Mouse (Mus musculus) splenic B cell, adult 2 months (primary cell): ENCODE data around the gene Olfr1493-ps1.

ENCODE experiments used
- DNase-seq: peaks from one replicate; pipeline ENCODE4 v3.0.0-alpha.2; 2011; ENCODE audit warnings: low read depth, low spot score
- H3K27me3 ChIP-seq: 2 replicates; pipeline ENCODE4 v1.6.1; 2012; ENCODE audit warnings: mild to moderate bottlenecking, low read length, moderate library complexity, mixed read lengths; ENCODE audit not compliant: control insufficient read depth, poor library complexity, insufficient read depth, severe bottlenecking
- H3K36me3 ChIP-seq: 2 replicates; pipeline ENCODE4 v1.6.1; 2012; ENCODE audit warnings: mild to moderate bottlenecking, low read length, moderate library complexity, mixed read lengths; ENCODE audit not compliant: control insufficient read depth, poor library complexity, insufficient read depth, severe bottlenecking

The Olfr1493-ps1 gene

DNA sequence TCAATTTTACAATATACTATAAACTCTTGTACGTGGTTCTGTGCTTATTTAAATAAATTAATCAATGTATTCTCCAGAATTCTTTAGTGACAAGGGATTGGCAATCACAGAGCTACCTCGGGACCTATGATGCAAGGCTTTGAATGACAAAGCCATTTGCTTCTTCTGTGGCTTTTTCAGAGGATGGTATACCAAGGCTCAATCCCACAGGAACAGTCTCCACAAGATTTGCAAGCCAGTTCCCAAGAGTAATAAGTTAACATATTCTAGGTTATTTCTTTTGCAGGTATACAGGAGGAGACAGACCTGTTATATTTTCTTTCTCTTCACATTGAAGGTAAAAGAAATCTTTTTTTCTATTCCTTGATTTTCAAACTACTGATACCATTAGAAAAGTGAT lies at the start of gene Olfr1493-ps1:
TSS of gene Olfr1493-ps1 (plus strand) at position 301 of the 400 bp plus-strand sequence.
- no peaks in the 10 kb centered on the region for H3K36me3 ChIP-seq
- no peaks in the 10 kb centered on the region for H3K27me3 ChIP-seq
- DNase-seq = no peak

GRCm38 (mm10) chr19:13696968-13697367 lies 26.1 kb upstream of the Olfr1493-ps1 start, which contains the start of gene Olfr1491:
Gene Olfr1491, plus strand, starts transcription at chr19:13697268.
- DNase-seq = no peak
- Histone ChIP-seq H3K27me3 (no peaks in the 10 kb centered on the region), H3K36me3 (no peaks in the 10 kb centered on the region)

DNA sequence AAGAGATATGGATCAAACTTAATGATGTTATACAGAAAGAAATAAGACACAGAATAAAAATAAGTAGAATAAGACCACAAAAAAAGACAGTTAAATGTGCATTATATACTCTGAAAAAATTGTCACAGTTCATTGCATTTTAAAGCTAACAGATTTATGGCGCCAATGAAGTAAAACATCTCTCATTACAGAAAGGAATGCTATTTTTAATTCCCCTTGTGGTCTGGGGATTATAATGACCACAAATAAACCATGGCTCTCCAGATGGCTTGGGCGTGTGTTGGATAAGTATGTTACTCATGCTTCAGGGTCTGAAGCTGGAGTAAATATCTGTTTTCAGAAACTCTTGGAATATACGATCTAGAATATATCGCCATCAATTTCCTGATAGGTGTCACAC lies 16.4 kb downstream of the Olfr1493-ps1 start, which contains the start of gene Olfr1494:
TSS of gene Olfr1494 (plus strand) at position 301 of the 400 bp plus-strand sequence.
- no peak for DNase-seq
- no peaks in the 10 kb centered on the region for H3K27me3 ChIP-seq
- H3K36me3 ChIP-seq = no peaks in the 10 kb centered on the region

DNA sequence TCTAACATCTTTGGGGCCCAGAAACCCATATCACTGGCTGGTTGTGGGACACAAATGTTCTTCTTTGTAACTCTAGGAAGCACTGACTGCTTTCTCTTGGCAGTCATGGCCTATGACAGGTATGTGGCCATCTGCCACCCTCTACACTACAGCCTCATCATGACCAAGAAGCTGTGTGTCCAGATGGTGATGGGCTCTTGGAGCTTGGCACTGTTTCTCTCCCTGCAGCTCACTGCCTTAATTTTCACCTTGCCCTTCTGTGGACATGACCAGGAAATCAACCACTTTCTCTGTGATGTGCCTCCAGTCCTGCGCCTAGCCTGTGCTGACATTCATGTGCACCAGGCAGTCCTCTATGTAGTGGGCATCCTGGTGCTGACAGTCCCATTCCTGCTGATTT lies 26.3 kb downstream of the Olfr1493-ps1 start:
- Histone ChIP-seq H3K27me3 (no peaks in the 10 kb centered on the region), H3K36me3 (no peaks in the 10 kb centered on the region)
- no peak for DNase-seq

GRCm38 (mm10) chr19:13764306-13764705 lies 41.2 kb downstream of the Olfr1493-ps1 start, which contains the start of gene Olfr1495:
Gene Olfr1495, plus strand, starts transcription at chr19:13764606.
- DNase-seq = no peak
- Histone ChIP-seq H3K27me3 (no peaks in the 10 kb centered on the region), H3K36me3 (no peaks in the 10 kb centered on the region)

DNA sequence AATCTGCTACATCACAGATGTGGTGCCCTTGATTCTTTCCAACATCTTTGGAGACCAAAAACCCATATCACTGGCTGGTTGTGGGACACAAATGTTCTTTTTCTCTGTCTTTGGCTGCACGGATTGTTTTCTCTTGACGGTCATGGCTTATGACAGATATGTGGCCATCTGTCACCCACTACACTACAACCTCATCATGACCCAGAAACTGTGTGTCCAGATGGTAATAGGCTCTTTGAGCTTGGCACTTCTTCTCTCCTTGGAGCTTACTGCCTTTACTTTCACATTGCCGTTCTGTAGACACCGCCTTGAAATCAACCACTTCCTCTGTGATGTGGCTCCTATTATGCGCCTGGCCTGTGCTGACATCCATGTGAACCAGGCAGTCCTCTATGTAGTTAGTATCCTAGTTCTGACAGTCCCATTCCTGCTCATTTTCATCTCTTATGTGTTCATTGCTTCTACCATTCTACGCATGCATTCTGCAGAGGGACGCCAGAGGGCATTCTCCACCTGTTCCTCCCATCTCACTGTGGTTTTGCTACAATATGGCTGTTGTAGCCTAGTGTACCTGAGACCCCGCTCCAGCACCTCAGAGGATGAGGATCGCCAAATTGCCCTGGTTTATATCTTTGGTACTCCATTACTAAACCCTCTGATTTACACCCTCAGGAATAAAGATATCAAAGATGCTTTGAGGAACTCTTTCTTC lies 45.6 kb downstream of the Olfr1493-ps1 start:
- no peaks in the 10 kb centered on the region for H3K36me3 ChIP-seq
- no peak for DNase-seq
- H3K27me3 ChIP-seq = no peaks in the 10 kb centered on the region

- no peak for DNase-seq
- Histone ChIP-seq H3K27me3 (no peaks in the 10 kb centered on the region), H3K36me3 (no peaks in the 10 kb centered on the region)
Measured at GRCm38 (mm10) chr19:13777578-13777977, 54.5 kb downstream of the Olfr1493-ps1 start, which contains the start of gene Olfr1496. Gene Olfr1496, plus strand, starts transcription at chr19:13777878.
